In the genomic region with DNA sequence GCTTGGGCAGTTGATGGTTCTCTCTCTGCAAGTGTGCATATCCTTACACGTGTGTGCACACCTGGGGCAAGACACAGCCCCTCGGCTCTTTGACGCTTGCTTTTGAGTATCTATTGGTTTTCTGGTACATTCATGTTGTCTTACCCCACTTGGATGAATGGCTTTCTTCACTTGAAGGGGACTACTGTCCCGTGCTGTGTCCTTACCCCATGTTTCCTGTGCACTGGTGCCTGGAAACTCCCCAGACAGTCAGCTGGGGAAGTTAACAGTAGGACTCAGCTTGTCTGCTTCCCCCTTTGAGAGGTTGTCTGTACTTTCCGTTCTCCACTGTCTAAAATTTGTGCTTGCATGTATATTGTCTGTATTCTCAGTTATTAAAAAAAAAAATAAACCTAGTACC, we compare ENCODE assay signal across 20 mouse cellular contexts.
DNase-seq lines count a peak whose midpoint lies in the region; ATAC-seq and TF ChIP-seq lines count a peak whose summit lies in the region.
"Had no signal": no experiment of that assay in that cellular context is flagged by ENCODE, and none has a peak within 500 bp of the region (broad histone marks: within the 10 kb centered on the region; RNA-seq: fewer than 3 reads in every experiment).

No protein-coding gene starts in this region.

- 39% methylated on average over 5 of the region's 5 CpGs for WGBS in heart, adult 2 months
- WGBS in heart, embryonic 10.5 days, result 67% methylated on average over 5 of the region's 5 CpGs

- TF ChIP-seq EP300 in heart, adult 2 months (IDR thresholded peaks at IDR 0.05; ENCODE audit: insufficient read depth, low read depth, low read length), result no peak

- peak in 1 of 2 experiments; percentile 20 for DNase-seq in heart, adult 2 months
- DNase-seq in heart, embryonic 10.5 days (ENCODE audit: low spot score), result no peak
- DNase-seq in spleen, postnatal 36 days (ENCODE audit: low spot score in 2 of 2), result peak; percentile 8 to 14
- no peak for DNase-seq in spleen, postnatal 4 days (ENCODE audit: low spot score in 2 of 2)
- DNase-seq in adrenal gland, adult (ENCODE audit: inconsistent age in 2 of 2, low spot score in 1 of 2), result no peak
- DNase-seq in adrenal gland, postnatal 10 days, result no peak
- DNase-seq: adrenal gland, postnatal 14 days; cerebellum, adult 18-20 months; gastrocnemius, postnatal 25 days; kidney, adult 11 months; kidney, postnatal 10 days; lung, adult 18-20 months; right cerebral cortex, postnatal 25 days; thymus, postnatal 36 days had no signal

- no peak overlapping the region for H3K4me3 ChIP-seq in heart, adult 2 months
- H3K4me3 ChIP-seq in heart, embryonic 10.5 days, result no peak overlapping the region
- H3K4me3 ChIP-seq: embryonic facial prominence, embryonic 13.5 days; limb, embryonic 15.5 days; midbrain, embryonic 10.5 days; neural tube, embryonic 13.5 days had no signal

- peaks cover 18% of the 10 kb centered on the region for H3K36me3 ChIP-seq in heart, adult 2 months (ENCODE audit: control insufficient read depth, insufficient read depth, low read length)
- H3K36me3 ChIP-seq in heart, embryonic 10.5 days, result no peaks in the 10 kb centered on the region
- H3K36me3 ChIP-seq: embryonic facial prominence, embryonic 13.5 days; limb, embryonic 15.5 days; midbrain, embryonic 10.5 days; neural tube, embryonic 13.5 days had no signal

- peaks cover 22% of the 10 kb centered on the region for H3K4me1 ChIP-seq in heart, adult 2 months (ENCODE audit: control insufficient read depth, insufficient read depth, low read length)
- H3K4me1 ChIP-seq in heart, embryonic 10.5 days, result peaks cover 26% of the 10 kb centered on the region
- H3K4me1 ChIP-seq: embryonic facial prominence, embryonic 13.5 days; limb, embryonic 15.5 days; midbrain, embryonic 10.5 days had no signal

- intact Hi-C loops in heart, adult 2 months (cut with DNase I), result no loop called here

- H3K27me3 ChIP-seq in heart, adult 2 months (ENCODE audit: control insufficient read depth, insufficient read depth, low read length), result no peaks in the 10 kb centered on the region
- no peaks in the 10 kb centered on the region for H3K27me3 ChIP-seq in heart, embryonic 10.5 days (ENCODE audit: insufficient read depth, poor library complexity, severe bottlenecking)
- H3K27me3 ChIP-seq: embryonic facial prominence, embryonic 13.5 days; limb, embryonic 15.5 days; neural tube, embryonic 13.5 days had no signal

- peaks cover 10% of the 10 kb centered on the region for H3K79me2 ChIP-seq in heart, adult 2 months (replicated peaks; ENCODE audit: control insufficient read depth, insufficient read depth, low read length)

- no peaks in the 10 kb centered on the region for H3K9me3 ChIP-seq in heart, embryonic 10.5 days
- H3K9me3 ChIP-seq: embryonic facial prominence, embryonic 13.5 days; limb, embryonic 15.5 days; midbrain, embryonic 10.5 days; neural tube, embryonic 13.5 days had no signal

- no peak overlapping the region for H3K9ac ChIP-seq in heart, adult 2 months (ENCODE audit: low read depth, low read length)
- H3K9ac ChIP-seq: embryonic facial prominence, embryonic 13.5 days; hindbrain, embryonic 14.5 days; limb, embryonic 15.5 days; neural tube, embryonic 13.5 days had no signal

- ATAC-seq in hematopoietic stem cell, adult 5-6 weeks (replicated peaks in 1 of 2; ENCODE audit: insufficient read depth in 1 of 2, low FRiP score in 2 of 2, low TSS enrichment in 1 of 2, low read depth in 1 of 2, poor library complexity in 2 of 2, severe bottlenecking in 2 of 2), result peak; percentile 42 to 86; a peak in 3 of 4 replicates

- H3K27ac ChIP-seq in heart, adult 2 months, result peak overlapping the region; percentile 3
- no peak overlapping the region for H3K27ac ChIP-seq in heart, embryonic 10.5 days
- H3K27ac ChIP-seq: embryonic facial prominence, embryonic 13.5 days; hindbrain, embryonic 14.5 days; limb, embryonic 15.5 days; midbrain, embryonic 10.5 days; neural tube, embryonic 13.5 days had no signal

- no peak for TF ChIP-seq CTCF in heart, adult 2 months (IDR thresholded peaks at IDR 0.05)

- no peak for TF ChIP-seq POLR2A in heart, adult 2 months (IDR thresholded peaks at IDR 0.05; ENCODE audit: insufficient read depth, low read depth, low read length)

Comparison
In these comparisons a context has a peak if more than half of its experiments do, and no peak if none do; other contexts are left out.
1. DNase-seq: peak in spleen, postnatal 36 days (2 of 2); none in heart, embryonic 10.5 days (single experiment), spleen, postnatal 4 days (0 of 2), adrenal gland, adult (0 of 2) and adrenal gland, postnatal 10 days (single experiment).